Mouse (Mus musculus) lung, adult 2 months (tissue): Measurements from ENCODE around the gene Hyal2. TPM values are rescaled to one million over a fixed set of nuclear protein-coding genes. Genes with fewer than 3 reads are reported as not detected.

Experiments
- DNase-seq: peaks from one replicate; pipeline ENCODE4 v3.0.0; 2022
- H3K4me1 ChIP-seq: fragments of 200-500 bp; 2 replicates; pipeline ENCODE4 v1.6.1; 2011; ENCODE audit warnings: low read length; ENCODE audit not compliant: control insufficient read depth, insufficient read depth
- H3K4me3 ChIP-seq: fragments of 200-500 bp; replicated peaks from 2 replicates; pipeline ENCODE3; 2011; ENCODE audit warnings: low read depth, mild to moderate bottlenecking, control low read depth, low read length; ENCODE audit errors: extremely low read depth
- CTCF ChIP-seq: fragments of 200-500 bp; IDR thresholded peaks from 2 replicates; pipeline ENCODE4 v1.5.1; 2011; ENCODE audit warnings: mild to moderate bottlenecking, low read length, control low read depth; ENCODE audit not compliant: insufficient read depth
- POLR2A ChIP-seq: fragments of 200-500 bp; IDR thresholded peaks from 2 replicates; pipeline ENCODE4 v1.6.1; 2011; ENCODE audit warnings: low read depth, mild to moderate bottlenecking, control low read depth, low read length, borderline replicate concordance; ENCODE audit errors: extremely low read depth
- WGBS: fragments of 180-500 bp; shearing (Covaris S2); methylation state at CpG from one replicate; pipeline ENCODE4 v1.1.7; 2018; 5-methylcytosine and 5-hydroxymethylcytosine counted together
- polyA plus RNA-seq: library from polyadenylated mRNA; depleted of rRNA; stranded (reverse); fragments of >200 nt; gene quantifications from 2 replicates; pipeline ENCODE4 v1.2.3, GENCODE M21; 2012

Hyal2 gene
- polyA plus RNA-seq, 1 experiment: 235 TPM

DNA sequence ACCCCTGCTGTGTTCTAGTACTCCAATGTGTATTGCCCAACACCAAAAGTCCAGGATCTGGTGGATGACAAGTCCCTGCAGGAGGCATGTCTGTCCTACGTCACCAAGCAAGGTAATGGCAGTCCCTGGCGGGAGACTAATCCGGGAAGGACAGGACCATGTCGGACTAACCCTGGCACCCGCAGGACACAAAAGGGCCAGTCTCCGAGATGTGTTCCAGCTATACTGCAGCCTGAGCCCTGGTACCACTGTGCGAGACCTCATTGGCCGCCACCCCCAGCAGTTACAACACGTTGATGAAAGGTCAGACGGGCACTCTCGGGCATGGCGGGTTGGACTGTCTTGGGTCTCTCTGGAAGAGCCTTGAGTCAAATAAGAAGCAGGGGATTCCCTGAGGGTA is 23.0 kb upstream of the Hyal2 start:
- Histone ChIP-seq H3K4me1 (peaks cover 9% of the 10 kb centered on the region; the same call in 1 of the 2 replicates), H3K4me3 (no peak overlapping the region)
- TF ChIP-seq CTCF (no peak), POLR2A (no peak)
- WGBS: 92% methylated on average over 12 of the region's 12 CpGs
- no peak for DNase-seq

DNA sequence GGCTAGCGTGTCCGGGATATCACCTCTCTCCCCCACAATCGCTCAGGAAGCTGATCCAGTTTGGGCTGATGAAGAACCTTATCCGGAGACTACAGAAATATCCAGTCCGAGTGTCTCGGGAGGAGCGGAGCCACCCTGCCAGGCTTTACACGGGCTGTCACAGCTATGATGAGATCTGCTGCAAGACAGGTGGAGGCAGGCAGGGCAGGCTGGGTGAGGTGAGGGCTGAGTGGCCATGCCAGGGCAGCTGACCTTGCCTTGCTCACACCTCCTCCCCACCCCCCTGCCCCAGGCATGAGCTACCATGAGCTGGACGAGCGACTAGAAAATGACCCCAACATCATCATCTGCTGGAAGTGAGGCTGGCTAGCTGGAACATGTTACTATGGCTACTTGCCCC is 22.5 kb upstream of the Hyal2 start:
- 84% methylated on average over 10 of the region's 10 CpGs for WGBS
- H3K4me3 ChIP-seq: no peak overlapping the region
- H3K4me1 ChIP-seq: peaks cover 9% of the 10 kb centered on the region; the same call in 1 of the 2 replicates
- TF ChIP-seq POLR2A (no peak), CTCF (no peak)
- DNase-seq: no peak

DNA sequence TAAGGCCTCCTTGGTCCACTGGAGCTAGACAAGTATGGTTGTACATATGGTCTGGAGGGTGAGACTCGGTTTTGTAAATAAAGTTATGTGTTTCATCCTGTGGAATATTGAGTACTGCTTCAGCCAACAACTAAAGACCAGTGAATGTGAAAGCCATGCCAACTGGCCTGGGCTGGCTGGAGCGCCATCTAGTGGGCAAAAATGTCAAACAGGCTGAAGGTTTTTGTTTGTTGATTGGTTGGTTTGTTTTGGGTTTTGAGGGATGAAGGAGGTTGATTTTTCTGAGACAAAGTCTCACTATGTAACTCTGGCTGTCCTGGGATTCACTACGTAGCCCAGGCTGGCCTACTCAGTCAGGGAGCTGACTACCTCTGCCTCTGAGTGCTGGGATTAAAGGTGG is 22.1 kb upstream of the Hyal2 start:
- Histone ChIP-seq H3K4me3 (no peak overlapping the region), H3K4me1 (peaks cover 10% of the 10 kb centered on the region)
- 12% methylated on average over 3 of the region's 3 CpGs for WGBS
- no peak for TF ChIP-seq POLR2A
- TF ChIP-seq CTCF: peak; percentile 87
- DNase-seq: peak; percentile 72

DNA sequence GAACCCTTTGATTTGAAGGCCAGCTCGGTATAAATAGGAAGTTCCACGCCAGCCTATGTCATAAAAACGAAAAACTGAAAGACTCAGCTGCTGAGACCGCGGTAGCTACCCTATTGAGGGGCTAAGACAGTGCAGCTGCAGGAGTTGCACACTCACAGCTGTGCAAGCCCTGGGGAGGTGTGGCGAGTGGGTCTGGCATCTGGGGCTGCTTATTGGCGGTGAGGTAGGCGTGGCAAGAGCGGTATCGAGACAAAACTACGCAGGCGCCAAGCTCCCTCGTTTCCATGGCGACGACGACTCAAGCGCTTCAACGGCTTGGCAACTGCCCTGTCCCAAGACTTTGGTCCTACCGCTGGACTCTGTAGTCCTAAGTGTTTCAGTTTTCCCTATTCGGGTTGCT is 20.7 kb upstream of the Hyal2 start, which contains the start of gene Zmynd10:
Gene Zmynd10 (plus strand): TSS at position 273 of the 400 bp plus-strand sequence.
- WGBS: 9% methylated on average over 20 of the region's 20 CpGs
- DNase-seq: peak; percentile 82
- TF ChIP-seq CTCF: no peak
- TF ChIP-seq POLR2A: no peak
- Histone ChIP-seq H3K4me3 (no peak within 1 kb of the TSS), H3K4me1 (peaks cover 18% of the 10 kb centered on the region)

DNA sequence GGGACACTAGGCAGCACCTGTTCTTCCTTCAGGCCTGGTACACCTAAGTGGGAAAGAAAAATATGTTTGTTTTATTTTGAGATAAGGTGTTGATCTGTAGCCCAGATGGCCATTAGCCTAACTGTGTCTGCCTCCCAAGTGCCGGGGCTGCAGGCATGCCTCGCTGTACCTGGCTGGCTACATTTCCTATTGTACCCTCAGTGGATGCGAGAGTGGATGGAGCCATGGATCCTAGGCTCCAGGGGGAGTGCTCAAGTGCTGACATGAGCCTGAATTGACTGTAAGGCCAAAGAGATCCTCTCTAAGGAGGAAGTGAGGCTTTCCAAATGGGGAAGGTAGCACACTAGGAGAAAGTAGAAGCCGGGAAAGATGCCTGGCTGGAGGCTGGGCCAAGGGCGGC is 19.8 kb upstream of the Hyal2 start:
- peaks cover 15% of the 10 kb centered on the region for H3K4me1 ChIP-seq
- DNase-seq: no peak
- H3K4me3 ChIP-seq: no peak overlapping the region
- TF ChIP-seq CTCF: no peak
- no peak for TF ChIP-seq POLR2A
- 71% methylated on average over 5 of the region's 5 CpGs for WGBS

DNA sequence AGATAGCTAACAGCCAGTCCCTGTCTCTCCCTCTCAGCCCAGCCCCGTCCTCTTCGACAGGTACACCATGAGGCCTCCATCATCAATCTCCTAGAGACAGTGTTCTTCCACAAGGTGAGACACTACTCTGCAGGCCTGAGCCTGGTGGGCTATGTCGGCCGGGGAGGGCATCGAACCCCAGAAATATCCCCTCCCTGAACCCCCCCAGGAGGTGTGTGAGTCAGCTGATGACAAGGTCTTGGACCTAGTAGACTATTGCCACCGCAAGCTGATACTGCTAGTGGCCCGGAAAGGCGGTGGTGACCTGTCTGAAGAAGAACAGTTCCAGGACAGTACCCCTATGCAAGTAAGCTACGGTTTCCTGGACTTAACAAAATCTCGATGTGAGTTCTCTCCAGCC is 18.9 kb upstream of the Hyal2 start:
- H3K4me3 ChIP-seq: no peak overlapping the region
- no peak for TF ChIP-seq CTCF
- no peak for TF ChIP-seq POLR2A
- WGBS: 91% methylated on average over 10 of the region's 10 CpGs
- no peak for DNase-seq
- peaks cover 18% of the 10 kb centered on the region for H3K4me1 ChIP-seq

DNA sequence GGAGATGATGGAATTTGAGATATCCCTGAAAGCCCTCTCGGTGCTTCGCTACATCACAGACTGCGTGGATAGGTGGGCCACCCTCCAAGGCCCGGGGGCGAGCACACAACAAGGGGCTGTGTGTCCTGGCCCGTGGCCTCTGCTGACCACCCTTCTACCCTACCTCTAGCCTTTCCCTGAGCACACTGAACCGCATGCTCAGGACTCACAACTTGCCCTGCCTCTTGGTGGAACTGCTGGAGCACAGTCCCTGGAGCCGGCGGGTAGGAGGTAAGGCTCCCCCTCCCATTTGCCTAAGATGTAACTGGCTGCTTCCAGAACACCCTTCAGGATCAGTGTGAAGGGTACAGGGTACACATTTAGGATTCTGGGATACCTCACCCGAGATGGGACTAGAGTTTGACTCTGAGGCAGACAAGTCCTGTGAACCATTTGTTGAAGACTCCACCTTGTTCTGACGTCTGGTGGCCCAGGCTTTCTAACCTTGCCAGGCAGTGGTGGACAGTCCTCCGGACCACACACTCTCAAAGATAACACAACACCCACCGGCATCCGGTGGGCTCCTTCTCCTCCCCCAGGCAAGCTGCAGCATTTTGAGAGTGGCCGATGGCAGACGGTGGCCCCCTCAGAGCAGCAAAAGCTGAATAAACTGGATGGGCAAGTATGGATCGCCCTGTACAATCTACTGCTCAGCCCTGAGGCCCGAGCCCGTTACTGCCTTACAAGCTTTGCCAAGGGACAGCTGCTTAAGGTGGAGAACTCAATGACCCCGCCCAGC is 18.3 kb upstream of the Hyal2 start:
- WGBS: 84% methylated on average over 20 of the region's 20 CpGs
- DNase-seq: no peak
- Histone ChIP-seq H3K4me1 (peaks cover 19% of the 10 kb centered on the region), H3K4me3 (no peak overlapping the region)
- no peak for TF ChIP-seq POLR2A
- no peak for TF ChIP-seq CTCF

DNA sequence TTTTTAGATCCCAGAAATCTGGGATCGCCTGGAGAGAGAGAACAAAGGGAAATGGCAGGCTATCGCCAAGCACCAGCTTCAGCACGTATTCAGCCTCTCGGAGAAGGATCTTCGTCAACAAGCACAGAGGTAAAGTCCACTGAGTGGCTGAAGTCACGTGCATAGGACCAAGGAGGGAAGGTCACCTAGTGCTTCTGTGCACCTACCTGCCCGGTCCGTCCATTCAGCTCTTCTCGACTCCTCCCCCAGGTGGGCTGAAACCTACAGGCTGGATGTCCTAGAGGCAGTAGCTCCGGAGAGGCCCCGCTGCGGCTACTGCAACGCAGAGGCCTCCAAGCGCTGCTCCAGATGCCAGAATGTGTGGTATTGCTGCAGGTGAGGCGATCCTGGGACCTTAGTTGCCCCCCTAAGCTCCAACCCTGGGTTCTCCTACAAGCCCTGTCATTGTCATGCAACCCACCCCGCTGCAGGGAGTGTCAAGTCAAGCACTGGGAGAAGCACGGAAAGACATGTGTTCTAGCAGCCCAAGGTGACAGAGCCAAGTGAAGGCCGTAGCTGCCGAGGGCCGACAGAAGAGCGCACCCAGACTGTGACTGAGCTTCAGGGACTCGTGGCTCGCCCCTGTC is 17.1 kb upstream of the Hyal2 start:
- TF ChIP-seq CTCF (no peak), POLR2A (no peak)
- no peak for DNase-seq
- Histone ChIP-seq H3K4me1 (peaks cover 19% of the 10 kb centered on the region), H3K4me3 (no peak overlapping the region)
- 55% methylated on average over 23 of the region's 23 CpGs for WGBS

DNA sequence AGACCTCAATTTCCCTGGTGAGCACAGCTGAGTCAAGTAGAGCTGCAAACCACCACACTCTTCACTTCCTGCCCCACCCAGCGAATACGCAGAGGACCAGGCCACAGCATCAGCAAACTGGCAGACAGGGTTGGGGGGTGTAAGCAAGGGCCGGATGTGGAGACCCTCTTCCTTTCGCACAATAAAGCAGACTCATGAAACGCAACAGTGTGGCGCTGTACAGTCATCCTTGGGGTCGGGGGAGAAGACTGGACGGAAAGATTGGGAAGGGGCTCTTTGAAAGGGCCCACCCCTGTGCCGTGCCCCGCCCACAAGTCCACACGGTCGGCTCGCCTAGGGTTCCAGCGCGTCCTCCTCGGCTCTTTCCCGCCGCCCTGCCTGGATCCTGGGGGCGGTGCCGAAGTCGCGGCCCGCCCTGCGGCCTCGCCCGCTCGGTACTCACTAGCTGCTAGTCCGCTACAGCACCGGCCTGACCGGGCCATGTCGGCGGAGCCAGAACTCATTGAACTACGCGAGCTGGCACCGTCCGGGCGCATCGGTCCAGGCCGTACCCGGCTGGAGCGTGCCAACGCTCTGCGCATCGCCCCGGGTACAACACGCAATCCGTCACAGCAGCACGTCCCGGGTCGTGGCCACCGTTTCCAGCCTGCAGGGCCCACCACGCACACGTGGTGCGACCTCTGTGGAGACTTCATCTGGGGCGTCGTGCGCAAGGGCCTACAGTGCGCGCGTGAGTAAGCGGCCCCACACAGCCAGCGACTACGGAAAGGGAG is 16.4 kb upstream of the Hyal2 start, which contains the start of gene Rassf1:
Gene Rassf1 (plus strand): TSS at position 439 of the 773 bp plus-strand sequence.
- H3K4me1 ChIP-seq: peaks cover 19% of the 10 kb centered on the region
- 3% methylated on average over 63 of the region's 63 CpGs for WGBS
- peak; percentile 68 for DNase-seq
- peak within 1 kb of the TSS; percentile 61 for H3K4me3 ChIP-seq
- no peak for TF ChIP-seq CTCF
- peak; percentile 42; the same call in 1 of the 2 replicates for TF ChIP-seq POLR2A
